In the genomic region with DNA sequence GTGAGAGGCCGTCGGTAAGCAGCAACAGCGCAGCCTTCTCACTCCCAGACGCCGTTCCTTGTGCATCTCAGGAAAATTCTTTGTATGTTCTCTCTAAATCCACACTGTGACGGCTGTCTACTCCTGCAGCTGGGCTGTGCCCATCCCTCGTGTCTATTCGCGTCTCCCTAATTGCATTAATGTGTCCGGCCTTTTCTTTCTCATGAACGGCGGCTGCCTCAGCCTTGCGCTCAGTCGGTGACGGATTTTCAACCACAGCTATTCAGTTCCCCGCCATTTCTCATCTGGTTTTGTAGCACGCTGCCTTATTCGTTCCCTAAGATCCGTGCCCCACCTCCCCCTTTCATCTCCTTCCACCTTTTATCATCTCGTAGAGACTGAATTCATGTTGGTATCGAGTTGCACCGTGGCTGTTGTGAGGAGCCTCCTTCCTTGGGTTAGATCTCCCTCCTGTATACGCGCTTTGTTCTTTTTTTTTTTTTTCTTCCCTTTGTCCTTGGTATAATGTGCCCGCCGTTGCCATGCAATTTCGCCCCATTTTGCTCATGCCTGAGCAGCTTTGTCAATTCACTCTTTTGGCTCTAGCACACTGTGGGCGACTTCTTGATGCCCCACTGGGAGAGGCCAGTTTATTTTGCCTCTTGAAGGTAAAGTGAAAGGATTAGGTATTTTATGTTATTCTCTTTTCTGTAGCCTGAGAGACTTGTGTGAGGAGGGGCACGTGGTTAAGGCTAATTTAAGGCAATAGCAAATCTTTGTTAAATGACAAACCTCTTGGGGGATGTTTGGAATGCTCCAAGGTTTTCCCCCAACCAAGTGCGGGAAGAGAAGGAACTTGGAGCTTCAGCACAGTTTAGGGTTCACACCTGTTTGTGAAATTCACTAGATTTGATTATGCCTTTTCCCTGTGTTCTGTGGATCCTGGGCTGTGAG, we compare ENCODE assay signal across 8 mouse cellular contexts. TPM values are rescaled to one million over a fixed set of nuclear protein-coding genes. Genes with fewer than 3 reads are reported as not detected.
A peak's percentile ranks its signal among the peaks of the same experiment; 100 is the strongest.
DNase-seq lines count a peak whose midpoint lies in the region; ATAC-seq and TF ChIP-seq lines count a peak whose summit lies in the region.

No protein-coding gene starts in this region.

- H3K4me1 ChIP-seq in hindbrain, embryonic 16.5 days (ENCODE audit: control insufficient read depth, insufficient read depth, low read depth, low read length) = peaks cover 12% of the 10 kb centered on the region; the same call in 1 of the 2 replicates
- H3K4me1 ChIP-seq in neural tube, embryonic 11.5 days (ENCODE audit: control insufficient read depth, insufficient read depth, low read length) = peaks cover 8% of the 10 kb centered on the region

- 3% methylated on average over 30 of the region's 30 CpGs for WGBS in hindbrain, embryonic 16.5 days
- WGBS in neural tube, embryonic 11.5 days = 3% methylated on average over 30 of the region's 30 CpGs

- ATAC-seq in hindbrain, embryonic 16.5 days = peak; percentile 55
- peak; percentile 76; the same call in 1 of the 2 replicates for ATAC-seq in neural tube, embryonic 11.5 days (ENCODE audit: insufficient read depth, low FRiP score, low TSS enrichment)
- ATAC-seq in granulocyte monocyte progenitor cell, adult 5-6 weeks (replicated peaks; ENCODE audit: poor library complexity, severe bottlenecking) = no peak

- TF ChIP-seq CTCF in layer of hippocampus, adult 2 months (conservative IDR thresholded peaks at IDR 0.05) = no peak

- peak overlapping the region; percentile 68 for H3K9ac ChIP-seq in hindbrain, embryonic 16.5 days (ENCODE audit: low read depth, low read length)
- peak overlapping the region; percentile 77 for H3K9ac ChIP-seq in neural tube, embryonic 11.5 days (ENCODE audit: low read length)

- peak overlapping the region; percentile 58 for H3K4me2 ChIP-seq in hindbrain, embryonic 16.5 days (ENCODE audit: low read length)
- H3K4me2 ChIP-seq in neural tube, embryonic 11.5 days (ENCODE audit: low read depth) = peak overlapping the region; percentile 43

- no peaks in the 10 kb centered on the region for H3K27me3 ChIP-seq in hindbrain, embryonic 16.5 days (replicated peaks; ENCODE audit: control insufficient read depth, insufficient read depth, low read length)
- H3K27me3 ChIP-seq in neural tube, embryonic 11.5 days (ENCODE audit: control insufficient read depth, insufficient read depth, low read length) = no peaks in the 10 kb centered on the region

- peak overlapping the region; percentile 83 for H3K27ac ChIP-seq in layer of hippocampus, adult 2 months
- H3K27ac ChIP-seq in hindbrain, embryonic 16.5 days (ENCODE audit: low read depth, low read length) = peak overlapping the region; percentile 96
- peak overlapping the region; percentile 87 for H3K27ac ChIP-seq in neural tube, embryonic 11.5 days (ENCODE audit: low read depth, low read length)

- no peaks in the 10 kb centered on the region for H3K9me3 ChIP-seq in hindbrain, embryonic 16.5 days (ENCODE audit: control insufficient read depth, low read length)
- H3K9me3 ChIP-seq in neural tube, embryonic 11.5 days (ENCODE audit: control insufficient read depth, low read length) = no peaks in the 10 kb centered on the region

- H3K36me3 ChIP-seq in hindbrain, embryonic 16.5 days (ENCODE audit: control insufficient read depth, insufficient read depth, low read length) = no peaks in the 10 kb centered on the region
- no peaks in the 10 kb centered on the region for H3K36me3 ChIP-seq in neural tube, embryonic 11.5 days (ENCODE audit: control insufficient read depth, insufficient read depth, low read length)

- H3K4me3 ChIP-seq in layer of hippocampus, adult 2 months = peak overlapping the region; percentile 45
- H3K4me3 ChIP-seq in hindbrain, embryonic 16.5 days (ENCODE audit: low read length) = peak overlapping the region; percentile 25
- peak overlapping the region; percentile 19 for H3K4me3 ChIP-seq in neural tube, embryonic 11.5 days (ENCODE audit: low read depth, low read length)

- DNase-seq in layer of hippocampus, adult 2 months (ENCODE audit: low spot score in 2 of 2) = peak in 1 of 2 experiments; percentile 33
- DNase-seq in layer of hippocampus, adult 11-12 months (ENCODE audit: low spot score) = no peak
- DNase-seq in embryo, embryonic 11.5 days (ENCODE audit: low read depth, low spot score) = peak; percentile 38
- DNase-seq in neural tube, embryonic 11.5 days (ENCODE audit: low spot score) = peak; percentile 80
- no peak for DNase-seq in thymus, postnatal 10 days (ENCODE audit: low spot score in 2 of 2)
- no peak for DNase-seq in urinary bladder, postnatal 14 days (ENCODE audit: low spot score)

RNA-seq across cellular contexts. Expression of a gene that starts 21.5 kb away (rescaled TPM):
- total RNA-seq in layer of hippocampus, adult 2 months (2021) = 1 to 10 TPM; 4.6 to 5.2 TPM
- 3.0 and 4.0 TPM in 2 replicates for polyA plus RNA-seq in hindbrain, embryonic 16.5 days (2015; fragmentation: Nextera tagmentation; extraction: Ambion mirVana)
- polyA plus RNA-seq in neural tube, embryonic 11.5 days (2014; fragmentation: Nextera tagmentation; extraction: Ambion mirVana) = 0.92 and 1.2 TPM in 2 replicates
- total RNA-seq in granulocyte monocyte progenitor cell, adult 5-6 weeks (2014; fragmentation: Nextera tagmentation) = 0.11 and 3.5 TPM in 2 replicates
- not detected in 2 replicates for total RNA-seq in granulocyte monocyte progenitor cell, adult 5-6 weeks (2017)

RNA-seq across cellular contexts. Expression of a gene that starts 32.6 kb away (rescaled TPM):
- 100 to 1,000 TPM; 113 to 116 TPM for total RNA-seq in layer of hippocampus, adult 2 months (2021)
- 104 and 132 TPM in 2 replicates for polyA plus RNA-seq in hindbrain, embryonic 16.5 days (2015; fragmentation: Nextera tagmentation; extraction: Ambion mirVana)
- 9.6 and 9.7 TPM in 2 replicates for polyA plus RNA-seq in neural tube, embryonic 11.5 days (2014; fragmentation: Nextera tagmentation; extraction: Ambion mirVana)
- not detected in 2 replicates for total RNA-seq in granulocyte monocyte progenitor cell, adult 5-6 weeks (2014; fragmentation: Nextera tagmentation)
- total RNA-seq in granulocyte monocyte progenitor cell, adult 5-6 weeks (2017) = not detected in 2 replicates

RNA-seq across cellular contexts. Expression of a gene that starts 52.7 kb away (rescaled TPM):
- 10 to 100 TPM; 12.0 to 14.3 TPM for total RNA-seq in layer of hippocampus, adult 2 months (2021)
- 18.2 and 20.1 TPM in 2 replicates for polyA plus RNA-seq in hindbrain, embryonic 16.5 days (2015; fragmentation: Nextera tagmentation; extraction: Ambion mirVana)
- polyA plus RNA-seq in neural tube, embryonic 11.5 days (2014; fragmentation: Nextera tagmentation; extraction: Ambion mirVana) = 34.5 and 34.6 TPM in 2 replicates
- 8.0 and 18.8 TPM in 2 replicates for total RNA-seq in granulocyte monocyte progenitor cell, adult 5-6 weeks (2014; fragmentation: Nextera tagmentation)
- total RNA-seq in granulocyte monocyte progenitor cell, adult 5-6 weeks (2017) = 6.5 and 11.3 TPM in 2 replicates

RNA-seq across cellular contexts. Expression of a gene that starts 52.8 kb away (rescaled TPM):
- total RNA-seq in layer of hippocampus, adult 2 months (2021) = 10 to 100 TPM; 28.5 to 32.3 TPM
- polyA plus RNA-seq in hindbrain, embryonic 16.5 days (2015; fragmentation: Nextera tagmentation; extraction: Ambion mirVana) = 47.9 and 57.9 TPM in 2 replicates
- polyA plus RNA-seq in neural tube, embryonic 11.5 days (2014; fragmentation: Nextera tagmentation; extraction: Ambion mirVana) = 169 and 175 TPM in 2 replicates
- 215 and 226 TPM in 2 replicates for total RNA-seq in granulocyte monocyte progenitor cell, adult 5-6 weeks (2014; fragmentation: Nextera tagmentation)
- total RNA-seq in granulocyte monocyte progenitor cell, adult 5-6 weeks (2017) = 56.8 and 58.0 TPM in 2 replicates

Comparison
In these comparisons a context has a peak if more than half of its experiments do, and no peak if none do; other contexts are left out.
1. DNase-seq: peak in embryo, embryonic 11.5 days (single experiment) and neural tube, embryonic 11.5 days (single experiment); none in layer of hippocampus, adult 11-12 months (single experiment), thymus, postnatal 10 days (0 of 2) and urinary bladder, postnatal 14 days (single experiment).
2. RNA of a gene that starts 32.6 kb away (total RNA-seq): 113 to 116 TPM in layer of hippocampus, adult 2 months; not detected in granulocyte monocyte progenitor cell, adult 5-6 weeks; every median in the first group is over 100 times any median in the second.
3. Peak in every context shown above with its lines, with median percentiles within 50 percentile points of each other: H3K27ac ChIP-seq and H3K4me3 ChIP-seq.